Mouse (Mus musculus): ENCODE measurements at regions not wholly inside any gene's neighbourhood (a gene's known extent, or its start where the extent isn't known, plus 50 kb on each side); places are given as distances from the start of the nearest gene placed in this dataset.
A peak's percentile ranks its signal among the peaks of the same experiment; 100 is the strongest.

- DNase-seq = no peak
Observed at GRCm38 (mm10) chr4:12376797-12377570, 205.2 kb upstream of the Fam92a start.

GRCm38 (mm10) chr4:12369551-12369950 lies 197.7 kb upstream of the Fam92a start:
- DNase-seq = no peak

DNA sequence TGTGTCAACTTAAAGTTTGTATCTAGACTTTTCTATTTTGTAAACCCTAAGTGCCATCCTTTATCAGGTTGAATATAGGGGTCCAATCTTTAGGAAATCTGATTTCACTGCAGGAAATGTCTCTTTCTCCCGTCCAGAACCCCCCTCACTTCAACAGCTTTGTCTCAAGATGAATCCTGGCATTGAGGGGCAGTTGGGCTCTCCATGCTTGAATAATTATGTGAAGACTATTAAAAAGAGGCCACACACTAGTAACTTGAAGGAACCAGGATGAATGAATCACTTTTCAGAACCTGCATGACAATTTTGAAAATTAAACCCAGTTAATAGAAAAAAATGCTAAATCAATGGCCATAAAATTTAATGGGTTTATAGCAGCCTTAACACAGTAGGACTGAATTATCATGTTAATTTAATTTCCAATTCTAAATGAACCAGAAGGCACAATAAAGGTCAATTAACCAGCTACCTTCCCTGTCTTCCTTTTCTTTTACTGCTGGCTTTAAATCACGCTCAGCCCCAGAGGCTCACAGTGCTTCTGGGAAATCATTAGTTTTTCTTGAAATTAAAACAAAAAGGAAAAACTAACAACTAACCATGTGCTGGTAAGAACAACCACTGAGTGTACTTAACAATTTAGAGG lies 185.3 kb upstream of the Fam92a start:
- DNase-seq = no peak

- no peak for DNase-seq
Observed at GRCm38 (mm10) chr4:12353337-12353856, 181.6 kb upstream of the Fam92a start.

- DNase-seq = no peak
Observed at GRCm38 (mm10) chr4:12339236-12339635, 167.4 kb upstream of the Fam92a start.

GRCm38 (mm10) chr4:12334832-12335587 lies 163.2 kb upstream of the Fam92a start:
- no peak for DNase-seq

DNA sequence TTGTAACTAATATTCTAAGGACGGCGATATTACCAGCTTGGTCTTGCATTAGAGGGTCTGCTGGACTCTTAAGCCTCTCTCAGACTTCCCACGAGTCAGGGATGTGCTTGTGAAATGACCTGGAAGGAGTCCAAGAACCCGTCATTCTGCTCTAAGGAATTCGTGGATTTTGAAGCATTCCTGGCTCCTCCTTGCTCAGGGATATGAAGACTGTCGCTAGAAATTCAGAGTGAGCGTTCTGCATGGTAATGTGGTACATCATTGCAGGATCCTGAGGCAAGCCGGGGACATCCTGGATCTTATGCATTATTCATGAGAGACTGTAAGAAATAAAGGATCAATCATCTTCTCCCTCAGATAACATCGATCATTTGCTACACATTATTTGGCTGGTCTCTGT lies 162.6 kb upstream of the Fam92a start:
- DNase-seq = no peak

DNA sequence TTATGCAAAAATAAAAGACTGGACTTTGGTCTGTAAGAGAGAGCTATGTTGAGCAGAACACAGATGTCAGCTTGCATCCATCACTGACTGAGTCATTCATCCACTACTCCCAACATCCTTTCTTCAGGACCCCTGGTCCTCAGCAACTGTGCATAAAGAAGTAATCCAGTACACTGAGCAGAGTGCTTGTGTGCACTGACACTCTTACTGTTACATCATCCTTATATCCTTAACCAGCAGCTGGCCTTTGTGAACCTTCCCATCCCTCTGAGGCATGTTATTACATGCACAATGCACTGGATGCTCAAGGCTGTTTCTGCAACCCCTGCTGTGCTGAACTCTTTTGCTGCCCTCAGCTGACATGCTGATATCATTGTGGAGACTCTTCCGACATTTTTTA lies 144.2 kb upstream of the Fam92a start:
- no peak for DNase-seq

DNA sequence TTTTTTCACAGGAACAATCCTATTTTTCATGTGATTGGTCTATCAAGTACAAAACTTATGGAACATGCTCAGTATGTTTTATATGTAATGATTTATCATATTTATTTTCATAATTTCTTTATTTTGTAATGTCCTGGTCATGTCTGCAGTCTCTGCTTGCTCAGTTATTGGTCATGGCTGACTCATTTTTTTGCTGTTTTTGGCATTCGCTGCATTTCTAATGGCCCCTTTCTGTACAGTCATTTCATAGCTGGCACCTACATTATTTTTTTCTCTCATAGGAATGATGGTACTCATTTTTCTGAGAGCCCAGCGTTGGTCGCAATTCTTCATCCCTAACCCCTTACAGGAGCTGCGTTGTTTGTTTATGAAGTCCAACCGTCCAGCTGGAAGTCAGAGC lies 136.5 kb upstream of the Fam92a start:
- DNase-seq = no peak

DNA sequence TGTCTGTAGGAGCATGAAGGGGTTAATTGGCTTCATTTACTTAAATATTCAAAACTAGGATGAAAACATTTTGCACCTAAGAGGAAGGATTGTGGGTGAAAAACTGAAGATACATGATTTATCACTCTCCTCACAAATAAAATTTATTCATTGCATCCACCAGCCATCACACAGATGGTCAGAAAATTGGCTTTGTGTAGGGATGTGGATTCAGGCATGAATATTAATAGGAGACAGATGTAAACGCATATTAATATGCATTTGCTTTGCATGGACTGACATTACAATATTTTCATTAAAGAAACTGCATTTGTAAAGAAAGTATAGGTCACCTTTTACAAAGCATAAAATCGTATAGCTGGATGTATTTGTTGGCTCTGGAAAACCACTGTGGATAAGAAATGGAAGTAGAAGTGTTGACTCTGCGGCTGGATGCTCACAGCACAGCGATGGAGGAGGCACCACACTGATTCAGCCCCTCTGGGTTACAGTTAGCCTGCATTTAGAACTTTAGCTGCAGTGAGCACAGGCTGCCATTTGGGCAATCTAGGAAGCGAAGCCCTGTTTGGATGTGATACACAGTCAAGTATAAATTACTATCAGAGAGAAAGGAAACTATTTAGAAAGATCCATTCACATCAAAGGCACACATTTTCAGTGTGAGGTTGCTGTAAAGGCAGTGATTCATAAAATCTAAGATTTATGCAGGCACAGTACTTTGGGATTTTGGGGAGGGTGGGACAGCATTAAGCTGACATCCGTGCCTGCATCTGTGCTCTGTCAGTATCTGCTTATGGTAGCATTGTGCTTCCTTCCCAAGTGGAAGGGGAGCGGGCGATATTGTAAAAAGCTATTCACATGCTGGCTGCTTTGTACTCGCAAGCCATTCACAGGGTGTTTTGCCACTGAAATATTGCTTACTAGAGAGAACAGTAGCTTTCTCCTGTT lies 135.1 kb upstream of the Fam92a start:
- no peak for DNase-seq

DNA sequence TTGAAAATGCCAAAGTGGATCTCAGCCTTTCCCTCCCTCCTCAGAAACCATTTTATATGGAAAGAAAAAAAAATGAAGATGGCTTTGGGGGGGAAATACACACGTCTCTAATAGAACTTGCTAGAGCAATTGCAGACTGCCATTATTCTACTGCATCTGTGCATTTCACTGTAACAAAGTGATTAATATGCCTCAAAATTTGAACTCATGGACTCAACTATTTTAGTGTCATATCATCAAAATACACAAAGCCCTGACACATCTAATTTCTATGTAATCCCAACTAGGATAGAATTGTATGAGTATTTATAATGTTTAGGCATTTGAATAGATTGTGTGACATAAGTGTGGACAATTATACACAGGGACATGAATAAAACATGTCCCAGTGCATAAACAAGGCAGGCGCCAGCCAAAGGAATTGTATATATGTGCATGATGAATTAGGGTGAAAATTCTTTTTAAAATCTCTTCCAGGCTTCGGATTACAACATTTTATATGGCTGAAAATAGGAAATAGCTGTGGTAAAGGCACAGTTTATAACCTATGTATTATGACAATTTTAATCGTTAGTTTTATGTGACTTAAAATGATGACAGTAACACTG lies 115.4 kb upstream of the Fam92a start:
- no peak for DNase-seq

GRCm38 (mm10) chr4:12286391-12286790 lies 114.6 kb upstream of the Fam92a start:
- no peak for DNase-seq

- no peak for DNase-seq
Observed at GRCm38 (mm10) chr4:12285983-12286382, 114.2 kb upstream of the Fam92a start.

DNA sequence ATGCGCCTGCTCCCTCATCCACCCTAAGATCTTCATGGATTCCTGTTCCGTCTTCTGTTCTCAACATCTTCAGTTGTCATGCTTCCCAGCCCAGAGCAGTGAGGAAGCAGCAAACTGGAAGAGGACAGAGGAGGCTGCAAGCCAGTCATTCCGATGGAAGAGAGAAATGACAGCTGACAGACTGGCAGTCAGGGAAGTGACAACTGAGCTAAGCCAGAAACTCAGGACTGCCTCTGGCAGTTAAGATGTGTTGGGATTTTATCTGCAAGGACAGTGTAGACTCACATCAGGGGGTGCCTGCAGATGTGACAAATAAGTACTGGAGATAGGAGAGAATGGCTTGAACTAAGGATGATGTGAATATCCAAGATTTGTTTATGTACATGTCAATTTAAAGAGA lies 106.1 kb upstream of the Fam92a start:
- no peak for DNase-seq

- no peak for DNase-seq
Observed at GRCm38 (mm10) chr4:12273369-12273768, 101.6 kb upstream of the Fam92a start.

DNA sequence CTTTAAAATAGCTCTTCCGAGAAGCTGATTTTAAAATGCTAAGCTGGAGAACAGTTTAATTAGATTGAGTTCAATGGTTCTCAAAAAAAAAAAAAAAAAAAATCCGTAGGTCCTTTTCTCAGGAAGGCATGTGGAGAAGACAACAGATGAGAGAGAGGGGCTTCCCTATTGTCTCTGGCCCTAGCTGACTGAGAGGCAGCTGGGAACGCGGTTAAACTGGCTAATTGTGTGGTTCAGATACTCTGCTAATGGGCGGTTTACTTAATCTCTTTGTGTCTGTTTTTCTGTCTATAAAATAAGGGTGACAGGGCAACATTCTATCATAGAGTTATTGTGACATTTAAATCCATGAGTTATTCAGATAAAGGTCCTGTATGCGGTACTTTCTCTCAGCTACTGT lies 101.1 kb upstream of the Fam92a start:
- DNase-seq = no peak

DNA sequence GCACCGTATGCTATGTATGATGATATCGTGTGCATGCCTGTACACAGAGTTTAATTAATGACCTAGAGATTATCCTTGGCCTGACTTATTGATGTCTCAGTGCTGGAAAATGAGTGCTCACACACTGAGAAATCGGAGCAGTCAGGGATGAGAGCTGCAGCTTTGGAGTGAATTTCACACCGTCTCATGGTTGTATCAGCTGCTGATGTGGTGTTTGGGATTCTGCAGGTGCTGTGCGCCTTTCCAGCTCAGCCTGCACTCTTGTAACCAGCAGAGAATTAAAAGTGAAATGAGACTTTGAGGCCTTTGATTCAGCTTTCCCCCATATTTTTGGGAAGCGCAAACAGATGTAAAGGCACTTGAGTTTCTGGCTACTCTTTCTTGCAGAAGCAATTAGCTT lies 100.6 kb upstream of the Fam92a start:
- no peak for DNase-seq

DNA sequence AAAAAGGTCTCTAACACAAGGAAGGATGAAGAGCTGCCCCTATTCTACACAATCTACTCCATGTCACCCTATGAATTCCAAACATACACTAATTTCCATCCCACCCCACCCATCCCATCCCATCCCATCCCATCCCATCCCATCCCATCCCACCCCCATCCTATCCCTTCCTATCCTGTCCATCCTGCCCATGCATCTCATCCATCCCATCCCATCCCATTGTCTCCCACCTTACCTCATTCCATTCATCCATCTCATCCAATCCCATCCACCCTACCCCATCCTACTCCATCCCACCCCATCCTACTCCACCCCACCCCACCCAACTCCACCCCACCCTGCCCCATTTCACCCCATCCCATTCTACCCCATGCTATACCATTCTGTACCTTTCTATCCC lies 91.9 kb upstream of the Fam92a start:
- no peak for DNase-seq

DNA sequence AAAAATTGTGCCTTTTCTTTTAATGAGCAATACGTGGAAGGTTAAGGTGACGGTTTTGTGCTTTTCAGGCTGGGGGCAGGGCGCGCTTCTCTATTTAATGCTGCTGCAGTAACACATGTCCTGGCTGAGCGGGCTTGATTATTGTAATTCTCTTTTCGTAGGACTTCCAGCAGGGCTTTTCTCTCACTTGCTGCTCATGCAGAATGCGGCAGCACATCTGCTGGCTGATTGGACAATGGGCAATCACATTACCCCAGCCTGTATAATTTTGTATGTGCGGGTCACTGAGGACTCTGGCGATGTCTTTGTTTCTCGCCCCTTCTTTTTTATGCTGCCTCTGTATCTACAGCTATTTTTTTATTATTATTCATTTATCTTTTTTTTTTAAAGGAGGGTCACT lies 91.4 kb upstream of the Fam92a start:
- DNase-seq = no peak

- no peak for DNase-seq
Observed at GRCm38 (mm10) chr4:12247994-12248393, 76.2 kb upstream of the Fam92a start.

GRCm38 (mm10) chr4:12246595-12246994 lies 74.8 kb upstream of the Fam92a start:
- DNase-seq = no peak

GRCm38 (mm10) chr4:12240941-12241571 lies 69.2 kb upstream of the Fam92a start:
- DNase-seq = peak; percentile 65
